Mouse (Mus musculus): Measurements from ENCODE around the gene Wdr11.

The Wdr11 gene

DNA sequence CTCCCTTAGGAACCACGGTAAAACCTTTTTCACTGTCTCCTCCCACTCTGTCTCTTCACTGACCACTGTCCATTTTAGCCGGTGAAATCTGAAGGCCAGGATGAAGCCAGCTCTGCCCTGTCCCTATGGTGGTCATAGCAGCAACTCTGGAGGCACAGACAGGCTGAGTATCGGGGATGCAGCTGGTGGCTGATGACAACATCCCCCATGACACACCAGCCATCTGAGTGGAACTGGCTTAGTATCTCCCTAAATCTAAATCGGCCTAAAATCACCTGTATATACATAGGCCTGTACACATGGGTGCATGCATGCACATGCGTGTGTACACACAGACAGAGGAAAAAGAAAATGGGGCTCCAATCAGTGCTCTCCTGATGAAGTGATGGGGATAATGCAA lies 93.7 kb downstream of the Wdr11 start:
- no peak for DNase-seq (ENCODE audit: low spot score)

Data from urinary bladder, postnatal 14 days (tissue).